Mouse (Mus musculus): ENCODE data around the gene Ccdc171.

DNA sequence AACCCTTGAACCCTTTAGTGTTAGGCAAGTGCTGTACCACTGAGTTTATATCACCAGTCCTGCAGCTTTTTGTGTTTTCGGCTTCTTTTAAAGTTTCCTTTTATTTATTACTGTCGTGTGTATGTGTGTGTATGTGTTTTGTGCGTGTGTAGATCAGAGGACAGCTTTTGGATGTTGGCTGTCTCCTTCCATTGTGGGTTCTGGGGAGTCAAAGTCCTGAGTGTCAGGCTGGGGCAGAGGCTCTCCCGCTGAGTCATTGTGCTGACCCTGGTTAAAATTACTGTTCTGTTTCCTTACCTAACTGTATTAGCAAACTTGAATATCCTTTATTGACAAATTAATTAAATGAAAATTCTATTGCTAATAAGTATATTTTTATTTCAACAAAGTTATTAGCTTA lies 98.4 kb downstream of the Ccdc171 start:
- no peak for TF ChIP-seq CTCF (IDR thresholded peaks at IDR 0.05; ENCODE audit: borderline replicate concordance, control insufficient read depth, extremely low read depth, insufficient read depth, low read length, poor library complexity)
- no peak for TF ChIP-seq POLR2A (IDR thresholded peaks at IDR 0.05; ENCODE audit: control insufficient read depth, extremely low read depth, insufficient read depth, low read length, poor library complexity)
